Mouse (Mus musculus): ENCODE data around the gene Ulk4.

The Ulk4 gene

DNA sequence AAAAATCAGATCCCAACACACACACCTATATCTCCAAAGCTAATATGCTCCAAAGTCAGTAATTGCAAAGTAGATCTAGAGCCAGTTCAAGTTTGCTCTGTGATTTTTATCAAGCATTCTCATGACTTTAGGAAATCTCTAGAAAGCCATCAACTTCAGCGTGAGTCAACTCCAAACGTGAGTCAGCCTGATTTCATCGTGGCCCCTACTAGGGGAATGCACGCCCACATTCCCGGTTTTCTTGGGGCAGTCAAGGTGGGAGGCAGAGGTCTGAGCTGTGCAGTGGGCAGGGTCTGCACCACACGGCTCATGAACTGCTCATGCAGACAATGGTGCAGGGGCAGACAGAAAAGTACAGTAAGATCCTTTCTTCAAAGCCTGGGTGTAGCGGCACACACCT lies 271.0 kb downstream of the Ulk4 start:
- DNase-seq: no peak

DNA sequence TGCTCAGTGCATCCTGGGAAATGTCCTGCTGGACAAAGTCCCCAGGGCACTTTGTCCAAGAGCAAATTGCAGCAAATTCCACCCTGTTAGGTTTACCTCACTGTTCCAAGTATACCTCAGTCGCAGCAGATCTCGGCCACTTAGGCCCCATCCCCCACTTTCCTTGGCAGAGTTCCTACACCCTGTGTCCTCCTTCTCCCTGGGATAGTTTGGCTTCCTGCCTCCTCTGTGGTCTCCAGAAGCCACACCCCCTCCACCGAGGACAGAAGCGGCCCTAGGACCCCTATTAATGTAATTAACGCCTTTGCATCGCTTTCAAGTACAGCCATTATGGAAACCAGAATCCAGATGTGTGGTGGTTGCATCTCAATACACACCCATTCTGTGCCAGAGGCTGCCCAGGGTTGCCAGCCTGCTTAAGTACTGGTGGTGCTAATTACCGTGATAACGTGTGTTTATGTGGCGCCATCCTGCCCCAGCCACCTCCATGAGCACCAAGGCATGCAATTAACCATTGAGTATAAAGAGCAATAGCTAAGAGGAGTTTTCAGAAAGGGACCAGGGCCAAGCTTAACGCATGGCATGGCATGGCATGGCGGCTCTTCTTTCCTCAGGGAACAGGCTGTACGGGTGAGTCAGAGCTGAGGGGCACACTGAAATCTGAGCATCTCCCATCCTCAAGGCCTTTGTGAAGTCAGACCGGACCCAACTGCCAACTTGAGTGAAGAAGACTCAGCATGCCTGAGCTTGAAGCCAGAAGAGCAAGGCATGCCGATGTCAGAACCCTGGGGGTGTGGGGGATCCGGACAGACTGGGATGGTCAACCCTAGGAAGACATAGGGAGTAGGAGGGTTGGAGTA lies 275.1 kb downstream of the Ulk4 start:
- DNase-seq: peak; percentile 69

DNA sequence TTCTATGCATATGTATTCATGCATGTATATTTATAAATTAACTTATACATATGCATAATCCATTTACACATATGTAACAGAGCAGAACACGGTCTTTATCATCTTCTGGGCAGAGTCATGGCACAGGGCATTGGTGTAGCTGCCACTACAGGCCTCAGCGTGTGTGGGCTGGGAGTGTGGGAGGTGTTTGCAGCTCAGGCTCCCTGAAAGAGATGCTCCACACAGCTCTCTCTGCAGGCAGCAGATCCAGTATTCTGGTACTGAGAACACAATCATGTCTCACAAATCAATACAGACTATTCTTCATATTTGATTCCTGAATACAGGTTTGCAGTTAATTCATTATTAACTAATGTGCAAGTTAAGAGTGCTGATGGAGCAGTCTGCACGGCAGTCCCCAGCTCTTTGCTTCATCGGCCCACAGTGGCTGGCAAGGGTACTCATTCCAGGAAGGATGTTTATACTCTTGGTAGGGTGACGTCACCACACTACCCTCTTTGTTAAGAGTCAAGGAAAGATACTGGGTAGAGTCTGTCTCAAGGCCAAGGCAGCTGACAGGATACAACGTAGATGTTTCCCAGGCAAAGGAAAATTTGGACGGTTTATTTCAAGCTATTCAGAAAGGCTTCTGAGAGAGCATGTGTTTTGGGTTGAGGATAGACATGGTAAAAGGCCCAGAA lies 276.2 kb downstream of the Ulk4 start:
- DNase-seq: peak; percentile 61 to 71

DNA sequence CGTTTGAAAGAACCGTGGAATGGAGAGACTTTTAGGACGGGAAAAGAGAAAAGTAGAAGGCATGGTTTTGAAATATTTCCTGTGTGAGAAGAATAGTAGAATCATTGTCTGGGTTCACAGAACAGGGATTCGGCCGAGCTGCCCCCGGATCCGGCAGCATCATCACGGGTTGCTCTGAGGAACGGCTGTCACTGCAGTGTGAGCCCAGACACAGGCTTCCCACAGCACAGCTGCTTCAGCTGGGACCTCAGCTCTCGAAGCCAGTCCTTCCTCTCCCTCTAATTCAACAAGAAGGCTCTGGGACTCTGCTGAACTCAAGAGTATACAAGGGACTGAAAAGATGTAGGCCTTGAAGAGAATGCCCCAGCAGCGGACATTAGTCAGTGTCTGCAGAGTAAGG lies 278.3 kb downstream of the Ulk4 start:
- no peak for DNase-seq

DNA sequence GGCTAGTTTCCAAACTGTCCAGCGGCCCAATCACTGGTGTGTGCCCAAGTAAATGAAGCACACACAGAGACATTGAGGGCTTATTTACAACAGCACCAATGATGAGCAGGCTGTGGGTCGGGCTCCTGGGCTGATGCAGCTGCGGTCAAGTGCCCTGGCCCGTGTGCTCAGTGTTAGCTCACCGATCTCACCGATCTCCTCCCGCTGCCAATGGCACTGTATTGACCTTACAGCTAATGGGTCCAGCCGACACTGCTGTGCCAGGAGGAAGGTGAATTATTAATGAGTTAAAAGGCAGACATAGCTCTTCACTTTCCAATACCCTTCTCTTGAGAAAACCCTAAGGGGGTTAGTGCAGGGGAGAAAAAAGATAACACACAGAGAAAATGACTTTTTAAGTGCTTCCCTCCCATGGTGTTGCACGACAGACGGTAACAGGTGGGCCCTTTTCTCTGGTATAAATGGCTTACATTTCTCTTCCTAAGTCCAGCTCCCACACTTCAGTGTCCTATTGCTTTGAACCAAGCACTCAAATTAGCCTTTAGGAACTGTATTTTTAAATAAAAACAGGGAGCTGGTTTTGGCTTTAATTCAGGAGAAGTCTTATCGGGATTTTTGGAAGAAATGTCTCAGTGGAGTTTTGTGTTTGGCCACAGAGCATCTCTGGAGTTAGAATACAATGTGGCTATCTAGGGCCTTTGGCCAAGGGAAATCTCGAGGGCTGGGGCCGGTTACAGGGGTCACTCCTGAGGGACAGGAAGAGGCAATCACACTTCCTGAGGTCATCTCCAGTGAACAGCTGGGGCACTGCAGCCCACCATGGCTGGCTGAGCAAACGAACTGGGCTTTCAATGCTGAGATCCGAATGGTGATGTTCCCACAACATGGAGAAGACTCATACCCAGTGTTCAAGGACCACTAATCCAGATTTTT lies 282.5 kb downstream of the Ulk4 start:
- DNase-seq: no peak

DNA sequence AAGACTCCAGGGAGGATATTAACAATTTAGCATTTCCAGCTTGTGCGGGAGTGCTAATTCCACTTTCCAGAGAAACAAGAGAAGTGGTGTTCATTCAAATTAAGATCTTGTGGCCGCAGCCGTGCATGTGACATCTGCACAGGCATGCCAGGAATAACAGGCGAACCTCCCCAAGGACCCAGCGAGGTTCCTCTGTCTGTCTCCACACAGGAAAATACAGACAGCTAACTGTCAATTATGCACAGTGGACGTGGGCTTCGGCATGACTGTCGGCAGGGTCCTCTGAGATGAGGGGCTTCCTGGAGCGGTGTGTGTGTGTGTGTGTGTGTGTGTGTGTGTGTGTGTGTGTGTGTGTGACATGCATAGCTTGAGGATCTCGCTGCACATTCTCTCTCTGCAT lies 284.0 kb downstream of the Ulk4 start:
- DNase-seq: no peak

DNA sequence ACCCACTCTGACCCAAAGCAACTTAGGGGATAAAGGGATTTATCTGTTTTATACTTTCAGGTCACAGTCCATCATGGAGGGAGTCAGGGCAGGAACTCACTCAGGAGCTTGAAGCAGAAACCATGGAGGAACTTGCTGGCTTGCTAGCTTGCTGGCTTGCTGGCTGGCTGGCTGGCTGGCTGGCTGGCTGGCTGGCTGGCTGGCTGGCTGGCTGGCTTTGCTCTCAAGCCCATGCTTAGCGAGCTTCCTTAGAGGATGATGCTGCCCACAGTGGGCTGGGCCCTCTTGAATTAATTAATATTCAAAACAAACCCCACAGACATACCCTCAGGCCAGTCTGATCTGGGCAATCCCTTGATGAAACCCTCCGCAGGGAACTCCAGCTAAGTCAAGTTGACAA lies 285.2 kb downstream of the Ulk4 start:
- DNase-seq: no peak

DNA sequence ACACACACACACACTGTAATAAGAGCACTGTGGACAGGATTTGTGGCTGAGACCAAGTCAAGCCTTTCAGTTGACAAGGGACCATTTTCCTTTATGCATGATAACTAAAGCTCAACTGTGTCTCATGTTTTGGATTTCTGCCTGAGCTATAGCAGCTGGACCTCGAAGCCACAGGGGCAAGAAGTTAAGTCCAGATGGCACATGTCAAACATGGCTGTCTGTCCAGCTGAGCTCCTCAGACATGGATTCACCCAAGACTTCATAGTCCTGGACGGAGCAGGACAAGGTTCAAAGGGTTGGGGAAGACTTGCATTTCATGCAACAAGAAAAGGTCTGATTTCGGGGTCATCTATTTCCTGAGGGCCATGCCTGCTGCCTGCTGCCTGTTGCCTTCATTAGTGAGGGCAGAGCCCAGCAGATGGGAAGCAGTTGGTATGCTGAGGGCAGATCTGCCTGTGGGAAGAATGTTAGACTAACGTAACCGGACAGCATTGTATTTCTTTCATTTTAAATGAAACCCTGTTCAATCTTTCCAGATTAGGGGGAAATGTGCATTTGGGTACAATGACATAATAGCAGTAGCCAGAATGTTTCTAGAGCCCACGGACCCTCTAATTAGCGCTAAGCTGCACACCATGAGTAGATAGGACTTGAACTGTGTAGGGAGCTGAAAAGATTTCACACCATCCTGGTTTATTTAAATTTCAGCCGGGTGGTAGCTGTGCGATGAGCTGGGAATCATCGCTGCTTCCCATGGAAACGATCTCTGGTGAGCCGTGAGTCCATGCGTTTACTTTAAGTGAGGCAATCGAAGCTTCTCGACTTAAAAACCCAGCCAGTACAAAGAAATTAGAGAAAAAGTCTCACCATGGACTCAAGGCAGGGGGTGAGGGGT lies 286.9 kb downstream of the Ulk4 start:
- DNase-seq: peak; percentile 31 to 60

DNA sequence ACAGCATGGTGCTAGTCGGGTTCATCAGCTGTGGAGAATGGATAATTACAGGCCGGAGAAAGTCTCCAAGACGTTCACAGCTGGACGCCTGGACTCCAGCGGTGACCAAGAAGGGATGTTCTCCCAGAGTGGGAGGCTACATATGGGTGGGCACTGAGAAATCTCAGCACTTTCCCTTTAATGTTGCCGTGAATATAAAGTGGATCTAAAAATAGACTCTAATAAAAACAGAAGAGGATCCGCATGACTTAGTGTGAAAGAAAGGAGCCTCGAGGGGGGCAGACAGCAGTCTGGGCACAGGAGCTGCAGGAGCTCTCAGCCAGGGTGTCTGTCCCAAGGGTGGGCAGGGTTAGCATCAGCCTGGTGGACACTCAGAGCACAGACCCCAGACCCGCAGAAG lies 288.9 kb downstream of the Ulk4 start:
- no peak for DNase-seq

DNA sequence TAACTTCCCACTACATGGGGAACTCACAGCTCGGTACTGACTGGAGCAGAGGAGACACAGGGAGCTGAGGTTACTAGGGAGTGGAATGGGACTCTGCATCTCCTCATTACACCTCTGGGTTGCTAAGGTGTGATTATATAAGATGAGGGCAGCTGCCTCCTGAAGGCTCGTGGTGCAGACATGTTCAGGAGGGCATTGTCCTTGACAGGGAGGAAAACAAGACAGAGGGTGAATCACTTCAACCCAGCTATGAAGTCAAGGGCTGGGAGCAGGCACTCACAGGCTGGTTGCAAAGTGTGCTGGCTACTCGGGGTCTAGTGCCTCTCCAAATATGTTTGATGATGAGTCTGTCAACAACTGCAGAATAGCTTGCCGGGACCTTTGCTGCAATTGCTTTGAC lies 290.0 kb downstream of the Ulk4 start:
- no peak for DNase-seq

DNA sequence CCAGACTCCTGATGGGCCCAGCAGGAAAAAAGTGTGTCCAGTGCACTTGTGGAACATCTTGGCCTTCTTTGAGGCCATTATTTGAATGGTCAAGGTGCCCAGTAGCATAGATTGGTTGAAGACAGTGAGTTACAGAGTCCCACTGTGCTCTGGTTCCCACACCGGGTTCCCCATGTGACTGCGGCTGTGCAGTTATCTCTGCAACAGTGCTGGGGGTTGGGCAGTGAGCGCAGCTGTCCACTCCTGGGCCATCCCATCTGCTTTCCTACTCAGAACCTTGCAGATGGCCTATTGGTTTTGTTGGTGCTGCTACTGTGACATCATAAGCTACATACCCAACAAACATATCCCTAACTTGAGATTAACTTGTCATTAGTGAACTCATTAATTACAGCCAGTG lies 290.7 kb downstream of the Ulk4 start:
- no peak for DNase-seq

DNA sequence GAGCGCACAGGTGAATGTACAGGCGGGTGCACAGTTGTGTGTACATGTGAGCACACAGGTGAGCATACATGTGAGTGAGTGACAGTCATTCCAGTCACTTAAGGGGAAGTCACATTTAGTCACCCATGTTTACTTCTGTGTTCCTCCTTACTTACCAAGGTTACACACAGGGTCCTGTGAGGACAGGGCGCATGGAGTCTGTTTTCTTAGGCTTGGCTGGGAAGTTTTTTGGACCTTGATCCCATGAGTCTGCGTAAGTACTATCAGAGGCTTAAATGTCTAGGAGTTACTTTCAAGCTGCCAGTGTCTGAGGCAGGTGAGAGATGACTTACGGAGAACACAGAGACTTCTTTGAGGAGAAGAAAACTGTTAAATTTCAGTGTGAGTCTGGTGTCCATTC lies 291.5 kb downstream of the Ulk4 start:
- no peak for DNase-seq

DNA sequence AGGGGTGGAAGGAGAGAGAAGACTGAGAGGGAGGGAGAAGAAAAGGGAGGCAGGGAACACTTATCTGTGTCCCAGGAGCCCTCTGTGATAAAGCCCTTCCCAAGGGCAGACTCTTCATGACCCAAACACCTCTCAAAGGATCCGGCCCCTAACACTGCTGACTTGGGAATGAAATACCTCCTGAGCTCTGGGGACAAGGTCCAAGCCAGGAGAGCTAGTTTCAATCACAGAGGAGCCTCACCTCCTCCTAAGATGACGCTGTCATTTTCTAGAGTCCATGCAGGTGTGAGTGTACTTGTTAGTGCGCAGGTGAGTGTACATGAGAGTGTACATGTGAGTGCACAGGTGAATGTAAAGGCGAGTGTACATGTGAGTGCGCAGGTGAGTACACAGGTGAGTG lies 292.0 kb downstream of the Ulk4 start:
- DNase-seq: no peak

DNA sequence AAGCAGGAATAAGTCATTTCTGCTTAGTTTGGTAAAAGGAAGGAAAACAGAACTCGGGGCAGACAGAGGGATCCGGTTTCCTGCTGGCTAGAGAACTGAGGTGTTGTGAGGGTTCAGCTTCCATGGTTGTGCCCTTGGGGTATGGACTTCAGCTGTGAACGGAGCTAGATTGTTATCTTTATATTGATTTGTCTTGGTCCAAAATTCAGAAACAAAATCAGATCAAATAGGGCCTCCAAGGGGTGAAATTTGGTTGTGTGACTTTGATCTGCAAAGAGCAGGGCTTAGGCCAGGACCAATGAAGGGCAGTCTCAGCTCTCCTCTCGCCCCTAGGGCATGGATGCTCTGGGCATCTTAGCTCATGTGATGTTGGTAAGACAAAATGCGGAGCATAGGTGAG lies 292.5 kb downstream of the Ulk4 start:
- no peak for DNase-seq

DNA sequence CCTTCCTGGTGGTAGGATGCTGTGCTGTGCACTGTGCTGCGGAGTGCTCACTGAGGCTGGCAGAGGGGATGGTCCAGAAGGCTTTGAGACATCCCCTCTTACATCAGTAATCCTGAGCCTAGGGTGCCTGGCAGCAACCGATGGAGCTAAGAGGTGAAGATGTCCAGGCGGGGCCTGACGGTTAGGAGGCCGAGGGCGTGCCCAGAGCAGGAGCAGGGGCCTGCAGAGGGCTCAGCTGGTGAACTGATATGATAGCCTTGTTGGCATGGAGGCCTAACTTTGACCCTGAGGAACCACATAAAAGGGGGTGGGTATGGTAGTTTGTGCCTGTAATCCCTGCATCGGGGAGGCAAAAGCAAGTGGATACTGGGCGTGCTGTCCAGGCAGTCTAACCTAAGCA lies 293.1 kb downstream of the Ulk4 start:
- DNase-seq: no peak

DNA sequence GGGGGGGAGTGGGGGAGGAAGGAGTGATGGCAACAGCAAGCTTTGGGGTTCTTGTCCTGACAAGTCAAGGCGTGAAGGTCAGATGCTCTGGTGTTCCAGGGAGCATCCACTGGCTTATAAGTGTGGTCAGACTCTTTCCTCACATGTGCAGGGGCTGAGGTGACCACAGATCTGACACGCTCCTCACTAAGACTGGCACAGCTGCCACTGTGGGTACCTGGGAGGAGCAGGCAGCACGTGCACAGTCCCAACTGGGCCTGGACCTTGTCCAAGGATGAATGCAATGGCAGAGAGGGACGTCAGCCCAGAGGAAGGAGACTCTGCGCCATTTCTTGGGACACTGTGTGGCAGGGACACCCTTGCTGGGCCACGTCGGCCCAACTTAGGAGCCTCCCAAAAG lies 295.2 kb downstream of the Ulk4 start:
- no peak for DNase-seq

DNA sequence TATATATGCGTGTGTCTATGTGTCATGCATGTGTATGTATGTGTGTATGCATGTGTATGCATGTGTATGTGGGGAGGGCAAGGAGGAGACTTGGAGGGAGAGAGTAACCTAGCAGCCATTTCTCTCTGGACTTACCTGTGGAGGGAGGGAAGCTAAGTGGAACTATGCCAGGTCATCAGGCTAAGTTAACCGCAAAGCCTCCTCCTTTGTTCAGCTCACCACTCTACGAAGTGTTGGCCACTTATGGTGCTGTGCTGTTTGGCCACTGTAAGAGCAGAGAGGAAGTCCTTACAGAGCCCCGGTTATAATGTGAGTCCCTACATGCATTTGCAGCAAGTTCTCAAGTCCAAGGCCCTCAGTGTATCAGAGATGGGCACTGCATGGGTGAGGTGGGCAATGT lies 300.1 kb downstream of the Ulk4 start:
- no peak for DNase-seq

DNA sequence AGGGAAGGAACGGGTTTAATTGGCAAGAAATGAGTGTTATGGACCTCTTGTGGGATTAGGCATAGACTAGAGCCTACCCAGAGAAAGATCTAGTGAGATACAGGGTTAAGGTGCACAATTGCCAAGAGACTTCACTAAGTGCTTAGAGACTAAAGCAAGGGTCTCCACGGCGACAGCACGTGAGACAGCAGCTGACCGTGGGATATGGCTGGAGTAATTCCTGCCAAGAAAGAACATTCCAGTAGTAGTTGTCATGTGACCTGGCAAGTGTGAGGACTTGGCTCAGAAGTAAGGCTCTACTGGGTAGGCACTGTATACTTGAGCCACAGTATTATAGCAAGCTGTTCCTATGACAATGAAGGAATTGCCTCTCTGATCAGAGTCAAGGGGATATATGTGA lies 300.8 kb downstream of the Ulk4 start:
- DNase-seq: peak; percentile 51 to 71

DNA sequence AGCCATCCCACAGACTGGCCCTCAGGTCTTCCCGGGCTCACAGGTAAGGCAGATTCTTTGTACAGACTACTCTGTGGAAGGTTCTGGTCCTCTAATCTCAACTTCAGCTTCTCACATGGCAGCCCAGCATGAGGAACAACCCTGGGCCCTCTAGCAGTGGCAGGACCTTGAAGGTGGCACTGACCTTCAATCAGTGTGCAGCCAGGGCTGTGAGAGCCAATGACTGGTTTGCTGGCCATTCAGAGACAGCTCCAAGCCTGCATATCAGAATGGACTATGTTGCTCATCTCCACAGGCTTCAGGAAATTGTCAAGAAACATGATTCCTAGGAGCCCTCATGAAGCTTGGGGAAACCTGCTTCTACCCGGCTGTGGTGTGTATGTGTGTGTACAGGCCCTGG lies 302.8 kb downstream of the Ulk4 start:
- no peak for DNase-seq

DNA sequence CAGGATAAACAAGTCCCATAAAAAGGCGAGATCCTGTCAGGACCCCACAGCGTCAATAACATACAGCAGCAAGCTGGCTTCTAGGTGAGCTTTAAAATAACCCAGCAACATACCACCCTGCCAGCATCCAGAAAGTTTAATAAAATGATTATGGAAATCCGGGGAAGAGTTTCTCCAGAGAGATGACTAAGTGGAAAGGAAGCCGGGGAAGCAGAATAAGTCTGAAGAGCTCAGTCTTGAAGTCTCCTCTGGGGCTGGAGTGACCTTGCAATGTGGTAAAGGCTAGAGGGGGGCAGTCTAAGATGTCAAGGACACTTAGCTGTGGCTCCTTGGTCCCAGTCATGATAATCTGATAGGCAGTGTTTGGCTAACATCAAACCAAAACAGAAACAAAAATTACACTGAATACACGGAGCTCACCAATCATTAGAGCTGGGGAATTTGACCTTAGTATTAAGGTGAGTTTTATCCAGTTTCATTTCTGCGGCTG lies 303.9 kb downstream of the Ulk4 start:
- no peak for DNase-seq

DNA sequence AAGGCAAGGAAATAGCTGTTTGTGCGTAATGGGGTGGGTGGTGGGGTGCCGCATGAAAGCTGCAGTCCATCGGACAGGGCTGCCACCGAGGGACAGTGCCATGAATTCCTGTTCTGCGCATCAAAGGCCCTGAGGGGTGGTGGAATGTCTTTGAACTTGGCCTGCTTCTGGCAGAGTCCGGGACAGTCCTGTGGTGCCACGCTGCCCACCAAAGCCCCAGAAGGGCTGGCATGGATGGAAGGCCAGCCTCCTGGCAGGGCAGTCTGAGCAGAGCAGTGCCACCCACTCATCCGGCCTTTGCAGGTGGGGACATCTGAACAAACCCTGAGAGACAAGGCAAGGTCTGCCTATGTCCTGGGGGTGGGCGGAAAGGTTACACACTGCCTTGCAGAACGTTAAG lies 312.0 kb downstream of the Ulk4 start:
- DNase-seq: peak in 1 of 2 experiments; percentile 19

DNA sequence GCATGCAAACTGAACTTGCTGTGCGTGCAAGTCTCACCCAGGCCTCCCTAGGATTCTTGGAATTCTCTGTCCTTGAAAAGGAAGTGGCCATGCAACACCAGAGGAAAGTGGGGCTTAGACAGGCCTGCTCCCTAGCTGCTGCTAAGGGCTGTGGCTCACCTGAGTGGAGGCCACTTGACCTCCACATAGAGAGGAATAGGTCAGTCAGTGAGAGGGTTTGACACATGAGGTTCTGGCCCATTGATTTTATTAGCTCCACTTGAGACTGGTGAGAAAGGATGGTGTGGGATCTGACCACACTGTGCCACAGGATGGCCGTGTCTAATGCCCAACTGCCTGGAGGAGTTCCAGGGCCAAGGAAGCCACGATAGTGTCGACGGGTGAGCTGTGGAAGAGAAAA lies 312.8 kb downstream of the Ulk4 start:
- DNase-seq: peak in 1 of 2 experiments; percentile 29

Data from lung, postnatal 4 days (tissue).